Mouse (Mus musculus) adipocyte (in vitro differentiated cells): ENCODE results near the gene Gm17720.
"Not testable (repeated sequence)": the region's sequence is repeated elsewhere in the genome, so short reads cannot be mapped to it uniquely, and the experiment has no call there.

Experiments
- DNase-seq: peaks from one replicate; pipeline ENCODE4 v3.0.0-alpha.2; 2016; ENCODE audit warnings: low spot score

The Gm17720 gene

DNA sequence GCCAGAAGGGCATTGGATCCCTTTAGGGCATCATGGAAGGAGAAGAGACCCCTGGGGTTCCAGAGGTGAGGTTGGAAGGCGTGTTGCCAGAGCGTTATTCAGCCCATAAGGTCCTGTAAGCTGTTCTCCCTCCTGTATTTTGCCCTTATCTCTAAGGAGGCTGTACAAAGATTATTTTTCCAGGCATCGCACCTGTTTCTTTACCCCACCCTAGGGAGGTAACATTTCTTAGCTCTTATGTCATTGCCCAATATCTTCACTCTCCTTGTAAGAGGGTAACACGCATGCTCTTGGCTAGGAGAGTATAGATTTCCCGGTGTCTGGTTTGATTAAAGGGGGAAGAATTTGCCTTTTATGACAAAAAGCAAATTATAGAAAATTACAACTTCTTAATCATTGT lies 62.9 kb downstream of the Gm17720 start, which contains the start of gene Chst4:
Gene Chst4, minus strand, starts transcription at position 82 of the 400 bp plus-strand sequence.
- no peak for DNase-seq

DNA sequence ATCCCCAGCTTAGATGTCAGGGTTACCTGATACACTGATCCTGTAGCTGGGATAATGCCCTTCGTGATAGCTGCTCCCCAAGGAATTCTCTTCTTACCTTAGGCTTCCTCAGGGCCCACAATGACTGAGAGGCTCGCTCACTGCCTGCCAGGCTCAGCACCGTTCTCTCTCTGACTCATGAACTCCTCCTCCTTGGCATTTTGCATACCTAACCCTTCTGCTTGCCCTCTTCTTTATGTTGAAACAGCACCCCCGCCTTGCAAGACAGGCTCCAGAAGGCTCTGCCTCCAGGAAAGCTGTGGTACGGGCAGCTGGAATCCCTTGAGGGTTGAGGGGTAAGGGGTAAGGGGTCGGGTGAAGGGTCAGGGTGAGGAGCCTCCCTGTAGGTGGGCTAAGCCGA lies 63.3 kb downstream of the Gm17720 start:
- DNase-seq: no peak

DNA sequence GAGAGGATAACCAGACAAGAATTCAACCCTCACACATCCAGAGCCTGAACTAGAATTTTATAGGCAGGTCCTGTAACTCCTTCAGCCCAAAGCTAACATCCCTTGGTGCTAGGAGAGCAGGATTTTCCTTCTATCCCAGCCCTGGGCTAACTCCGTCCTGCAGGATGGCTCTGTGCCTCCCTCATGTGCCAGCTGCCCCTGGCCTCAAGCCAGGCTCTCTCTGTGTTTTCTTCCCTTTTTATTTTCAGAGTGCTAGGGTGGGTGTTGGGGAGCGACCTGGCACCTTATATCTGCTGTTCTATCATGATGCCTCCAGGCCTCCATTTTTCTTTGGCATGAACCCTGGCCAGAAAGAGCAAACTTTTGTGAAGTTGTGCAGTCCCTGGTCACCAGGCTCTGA lies 66.4 kb downstream of the Gm17720 start:
- no peak for DNase-seq

DNA sequence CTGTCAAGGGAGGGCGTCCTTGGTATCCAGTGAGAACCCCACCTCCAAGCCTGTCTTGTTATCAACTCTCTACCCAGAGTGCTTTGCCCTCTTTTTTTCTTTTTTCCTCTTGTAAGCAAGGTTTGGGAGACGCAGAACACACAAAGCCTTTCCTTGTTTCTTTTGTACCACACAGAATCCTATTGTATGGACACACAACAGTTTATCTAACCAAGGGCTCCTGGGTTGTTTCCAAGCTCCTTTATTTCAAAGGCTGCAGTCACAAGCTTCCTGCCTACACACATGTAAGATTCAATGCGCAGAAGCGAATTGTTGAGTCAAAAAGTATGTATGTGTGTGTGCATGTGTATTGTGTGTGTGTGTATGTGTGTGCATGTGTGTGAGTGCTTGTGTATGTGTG lies 68.2 kb downstream of the Gm17720 start:
- no peak for DNase-seq

DNA sequence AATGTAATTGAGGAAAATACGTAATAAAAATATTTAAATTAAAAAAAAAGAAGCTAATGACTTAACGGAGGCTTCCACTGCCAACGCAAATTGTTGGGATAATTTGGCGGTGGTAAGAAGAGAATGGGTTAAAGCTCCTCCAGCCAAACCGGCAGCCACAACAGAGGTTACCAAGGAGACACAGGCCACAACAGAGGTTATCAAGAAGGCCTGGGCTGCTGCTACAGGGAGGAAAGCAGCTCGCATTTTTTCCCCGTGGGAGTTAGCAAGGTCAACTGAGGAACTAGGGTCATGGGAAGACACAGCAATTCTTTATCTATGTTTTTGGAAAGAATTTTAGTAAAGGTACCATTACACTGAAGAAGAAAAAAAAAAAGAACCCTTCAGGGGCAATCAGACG lies 68.8 kb downstream of the Gm17720 start:
- DNase-seq: not testable (repeated sequence)
